Mouse (Mus musculus) midbrain, embryonic 16.5 days (tissue): ENCODE data around the gene Svs4. TPM values are rescaled to one million over a fixed set of nuclear protein-coding genes. Genes with fewer than 3 reads are reported as not detected.

ENCODE experiments used
- ATAC-seq: fragments of 200-750 bp; cut with Nextera tagmentation; 2 replicates; pipeline ENCODE4 v1.8.0; 2017; ENCODE audit warnings: moderate TSS enrichment
- H3K27ac ChIP-seq: fragments of 300-500 bp; sonication (generic); 2 replicates; pipeline ENCODE4 v1.5.1; 2014; ENCODE audit warnings: mild to moderate bottlenecking, low read length, mixed read lengths
- H3K27me3 ChIP-seq: fragments of 300-500 bp; sonication (generic); 2 replicates; pipeline ENCODE4 v1.6.1; 2014; ENCODE audit warnings: low read depth, low read length, mixed read lengths; ENCODE audit not compliant: control insufficient read depth, insufficient read depth
- H3K36me3 ChIP-seq: fragments of 300-500 bp; sonication (generic); 2 replicates; pipeline ENCODE4 v1.6.1; 2014; ENCODE audit warnings: mild to moderate bottlenecking, low read length, moderate library complexity, mixed read lengths; ENCODE audit not compliant: control insufficient read depth, insufficient read depth
- H3K4me1 ChIP-seq: fragments of 300-500 bp; sonication (generic); 2 replicates; pipeline ENCODE4 v1.6.1; 2014; ENCODE audit warnings: mild to moderate bottlenecking, low read length, mixed read lengths; ENCODE audit not compliant: control insufficient read depth, insufficient read depth
- H3K4me2 ChIP-seq: fragments of 300-500 bp; sonication (generic); 2 replicates; pipeline ENCODE4 v1.6.1; 2014; ENCODE audit warnings: mild to moderate bottlenecking, low read length, mixed read lengths
- H3K4me3 ChIP-seq: fragments of 300-500 bp; sonication (generic); 2 replicates; pipeline ENCODE4 v1.5.1; 2014; ENCODE audit warnings: low read depth, mild to moderate bottlenecking, low read length, moderate library complexity, mixed read lengths
- H3K9ac ChIP-seq: fragments of 300-500 bp; sonication (generic); 2 replicates; pipeline ENCODE4 v1.6.1; 2014; ENCODE audit warnings: low read depth, low read length, mixed read lengths
- H3K9me3 ChIP-seq: fragments of 300-500 bp; sonication (generic); replicated peaks from 2 replicates; pipeline ENCODE4 v1.6.1; 2014; ENCODE audit warnings: mild to moderate bottlenecking, low read length, mixed read lengths; ENCODE audit not compliant: control insufficient read depth, poor library complexity, severe bottlenecking
- WGBS: fragments of 180-500 bp; shearing (Covaris S2); extraction: QIAGEN DNeasy Blood & Tissue Kit; methylation state at CpG from one replicate; pipeline ENCODE4 v1.1.7; 2014; 5-methylcytosine and 5-hydroxymethylcytosine counted together
- polyA plus RNA-seq: library from polyadenylated mRNA; unstranded; fragments of >200 nt; fragmentation: Nextera tagmentation; extraction: Ambion mirVana; gene quantifications from 2 replicates; pipeline ENCODE4 v1.2.1, GENCODE M21; 2015

The Svs4 gene
- polyA plus RNA-seq, 1 experiment from 2014 or later: not detected

- H3K27me3 ChIP-seq: no peaks in the 10 kb centered on the region
- no peak overlapping the region for H3K4me2 ChIP-seq
- H3K27ac ChIP-seq: no peak overlapping the region
- no peak overlapping the region for H3K4me3 ChIP-seq
- H3K4me1 ChIP-seq: no peaks in the 10 kb centered on the region
- no peak for ATAC-seq
- H3K9me3 ChIP-seq: no peaks in the 10 kb centered on the region
- H3K36me3 ChIP-seq: no peaks in the 10 kb centered on the region
- 82% methylated on average over 8 of the region's 8 CpGs for WGBS
- no peak overlapping the region for H3K9ac ChIP-seq
Observed at GRCm38 (mm10) chr2:164228361-164229070, 49.7 kb downstream of the Svs4 start.

Other genes with a start within 250 kb of the Svs4 start
- 17.2 and 20.1 TPM in 2 replicates for gene Stk4, start 208.1 kb downstream of the Svs4 start, polyA plus RNA-seq
- gene Tomm34, start 207.3 kb downstream of the Svs4 start, polyA plus RNA-seq: 49.6 and 50.4 TPM in 2 replicates
- 1.9 and 3.9 TPM in 2 replicates for gene Kcns1, start 107.3 kb downstream of the Svs4 start, polyA plus RNA-seq
- not detected in 2 replicates for gene Wfdc5, start 95.7 kb downstream of the Svs4 start, polyA plus RNA-seq
- gene Wfdc12, start 87.9 kb downstream of the Svs4 start, polyA plus RNA-seq: not detected in 2 replicates
- gene Wfdc15a, start 78.3 kb downstream of the Svs4 start, polyA plus RNA-seq: not detected in 2 replicates
- gene Wfdc15b, start 56.8 kb downstream of the Svs4 start, polyA plus RNA-seq: not detected in 2 replicates
- gene Svs2, start 40.0 kb downstream of the Svs4 start, polyA plus RNA-seq: not detected in 2 replicates
- gene Svs3b, start 21.8 kb downstream of the Svs4 start, polyA plus RNA-seq: not detected in 2 replicates
- not detected in 2 replicates for gene Svs3a, start 10.8 kb upstream of the Svs4 start, polyA plus RNA-seq
- gene Svs6, start 38.3 kb upstream of the Svs4 start, polyA plus RNA-seq: not detected in 2 replicates
- gene Svs5, start 54.3 kb upstream of the Svs4 start, polyA plus RNA-seq: not detected in 2 replicates
- not detected in 2 replicates for gene Slpi, start 110.6 kb upstream of the Svs4 start, polyA plus RNA-seq
- 0.04 TPM in 1 of 2 replicates, not detected in the other for gene Rbpjl, start 124.7 kb upstream of the Svs4 start, polyA plus RNA-seq
- gene Matn4, start 126.7 kb upstream of the Svs4 start, polyA plus RNA-seq: 0.93 and 1.1 TPM in 2 replicates
- 6.3 and 8.7 TPM in 2 replicates for gene Sdc4, start 165.4 kb upstream of the Svs4 start, polyA plus RNA-seq
- gene Sys1, start 178.5 kb upstream of the Svs4 start, polyA plus RNA-seq: 86.7 and 90.0 TPM in 2 replicates
- gene Gm20458, start 182.5 kb upstream of the Svs4 start, polyA plus RNA-seq: 7.5 and 8.2 TPM in 2 replicates
- gene Trp53tg5, start 195.3 kb upstream of the Svs4 start, polyA plus RNA-seq: not detected in 2 replicates
- 16.6 and 17.8 TPM in 2 replicates for gene Dbndd2, start 207.6 kb upstream of the Svs4 start, polyA plus RNA-seq
- gene Pigt, start 219.1 kb upstream of the Svs4 start, polyA plus RNA-seq: 87.7 and 97.0 TPM in 2 replicates